Mouse (Mus musculus) megakaryocyte, embryonic 14.5 days (primary cell): Measurements from ENCODE around the gene Sox15. TPM values are rescaled to one million over a fixed set of nuclear protein-coding genes. Genes with fewer than 3 reads are reported as not detected.

Source experiments
- H3K27me3 ChIP-seq: replicated peaks from 2 replicates; pipeline ENCODE3; 2012; ENCODE audit warnings: inconsistent platforms
- H3K36me3 ChIP-seq: replicated peaks from 2 replicates; pipeline ENCODE3; 2012; ENCODE audit warnings: low read length, inconsistent platforms, mixed read lengths
- H3K4me1 ChIP-seq: 2 replicates; pipeline ENCODE4 v1.6.1; 2012; ENCODE audit warnings: inconsistent platforms
- H3K4me3 ChIP-seq: replicated peaks from 2 replicates; pipeline ENCODE3; 2012; ENCODE audit warnings: moderate library complexity, mild to moderate bottlenecking, inconsistent platforms
- H3K9me3 ChIP-seq: 2 replicates; pipeline ENCODE4 v1.6.1; 2012; ENCODE audit warnings: inconsistent platforms
- FLI1 ChIP-seq: IDR thresholded peaks from 2 replicates; pipeline ENCODE4 v1.6.1; 2012; ENCODE audit warnings: low read length, inconsistent platforms, mixed read lengths
- GATA1 ChIP-seq: IDR thresholded peaks from 3 replicates; pipeline ENCODE4 v1.6.1; 2012; ENCODE audit warnings: mixed read lengths, low read length, inconsistent platforms, borderline replicate concordance
- polyA plus RNA-seq: library from polyadenylated mRNA; stranded (reverse); fragments of >175 nt; gene quantifications from 2 replicates; pipeline ENCODE4 v1.2.3, GENCODE M21; 2012; ENCODE audit warnings: low replicate concordance; ENCODE audit not compliant: insufficient read depth

Sox15 gene
- polyA plus RNA-seq, 1 experiment = not detected

- Histone ChIP-seq H3K9me3 (no peaks in the 10 kb centered on the region), H3K4me3 (no peak overlapping the region), H3K4me1 (peaks cover 65% of the 10 kb centered on the region), H3K36me3 (peaks cover 6% of the 10 kb centered on the region), H3K27me3 (peaks cover 15% of the 10 kb centered on the region)
- TF ChIP-seq FLI1 = no peak
- TF ChIP-seq GATA1 = no peak
These were observed 29.8 kb downstream of the Sox15 start for GRCm38 (mm10) chr11:69684936-69685335.

GRCm38 (mm10) chr11:69685526-69686148 lies 30.5 kb downstream of the Sox15 start, which contains the start of gene Tnfsf13:
Gene Tnfsf13 (minus strand): TSS chr11:69685784.
- Histone ChIP-seq H3K27me3 (peaks cover 15% of the 10 kb centered on the region), H3K9me3 (no peaks in the 10 kb centered on the region), H3K4me3 (no peak within 1 kb of the TSS), H3K36me3 (no peaks in the 10 kb centered on the region), H3K4me1 (peaks cover 64% of the 10 kb centered on the region)
- TF ChIP-seq FLI1 (no peak), GATA1 (no peak)

GRCm38 (mm10) chr11:69686377-69686776 lies 31.3 kb downstream of the Sox15 start:
- peaks cover 66% of the 10 kb centered on the region for H3K4me1 ChIP-seq
- no peaks in the 10 kb centered on the region for H3K36me3 ChIP-seq
- no peaks in the 10 kb centered on the region for H3K9me3 ChIP-seq
- no peak overlapping the region for H3K4me3 ChIP-seq
- no peak for TF ChIP-seq GATA1
- no peak for TF ChIP-seq FLI1
- H3K27me3 ChIP-seq = peaks cover 15% of the 10 kb centered on the region

- H3K27me3 ChIP-seq = peaks cover 15% of the 10 kb centered on the region
- H3K36me3 ChIP-seq = no peaks in the 10 kb centered on the region
- H3K9me3 ChIP-seq = no peaks in the 10 kb centered on the region
- H3K4me3 ChIP-seq = no peak overlapping the region
- peaks cover 73% of the 10 kb centered on the region for H3K4me1 ChIP-seq
- no peak for TF ChIP-seq GATA1
- TF ChIP-seq FLI1 = no peak
These were observed 31.9 kb downstream of the Sox15 start for GRCm38 (mm10) chr11:69687061-69687460.

- peaks cover 7% of the 10 kb centered on the region for H3K27me3 ChIP-seq
- no peak for TF ChIP-seq FLI1
- TF ChIP-seq GATA1 = no peak
- peaks cover 72% of the 10 kb centered on the region for H3K4me1 ChIP-seq
- H3K9me3 ChIP-seq = no peaks in the 10 kb centered on the region
- no peak overlapping the region for H3K4me3 ChIP-seq
- no peaks in the 10 kb centered on the region for H3K36me3 ChIP-seq
These were observed 34.8 kb downstream of the Sox15 start for GRCm38 (mm10) chr11:69689891-69690290.

GRCm38 (mm10) chr11:69692196-69692811 lies 37.2 kb downstream of the Sox15 start:
- Histone ChIP-seq H3K4me3 (peak overlapping the region; percentile 74), H3K36me3 (no peaks in the 10 kb centered on the region), H3K4me1 (peaks cover 65% of the 10 kb centered on the region), H3K27me3 (peaks cover 6% of the 10 kb centered on the region), H3K9me3 (no peaks in the 10 kb centered on the region)
- TF ChIP-seq FLI1 = no peak
- no peak for TF ChIP-seq GATA1

GRCm38 (mm10) chr11:69692863-69693262 lies 37.7 kb downstream of the Sox15 start:
- H3K4me1 ChIP-seq = peaks cover 65% of the 10 kb centered on the region
- H3K36me3 ChIP-seq = no peaks in the 10 kb centered on the region
- no peak overlapping the region for H3K4me3 ChIP-seq
- no peaks in the 10 kb centered on the region for H3K9me3 ChIP-seq
- peaks cover 6% of the 10 kb centered on the region for H3K27me3 ChIP-seq
- TF ChIP-seq GATA1 (no peak), FLI1 (no peak)

- Histone ChIP-seq H3K9me3 (peaks cover under 1% of the 10 kb centered on the region), H3K27me3 (peaks cover 6% of the 10 kb centered on the region), H3K36me3 (no peaks in the 10 kb centered on the region), H3K4me1 (peaks cover 61% of the 10 kb centered on the region), H3K4me3 (no peak overlapping the region)
- TF ChIP-seq FLI1 = no peak
- TF ChIP-seq GATA1 = no peak
These were observed 38.4 kb downstream of the Sox15 start for GRCm38 (mm10) chr11:69693421-69693965.

GRCm38 (mm10) chr11:69695046-69695360 lies 39.9 kb downstream of the Sox15 start:
- Histone ChIP-seq H3K9me3 (peaks cover 5% of the 10 kb centered on the region), H3K4me1 (peaks cover 55% of the 10 kb centered on the region), H3K36me3 (no peaks in the 10 kb centered on the region), H3K27me3 (peaks cover 6% of the 10 kb centered on the region), H3K4me3 (peak overlapping the region; percentile 87)
- no peak for TF ChIP-seq FLI1
- TF ChIP-seq GATA1 = no peak
